Mouse (Mus musculus) spleen, postnatal 4 days (tissue): ENCODE data around the gene Psme2.

Experiments used
- DNase-seq, 2 experiments: peaks; one replicate each; pipeline ENCODE4 v3.0.0; 2022; ENCODE audit warnings: low spot score in 2 of 2

The Psme2 gene

DNA sequence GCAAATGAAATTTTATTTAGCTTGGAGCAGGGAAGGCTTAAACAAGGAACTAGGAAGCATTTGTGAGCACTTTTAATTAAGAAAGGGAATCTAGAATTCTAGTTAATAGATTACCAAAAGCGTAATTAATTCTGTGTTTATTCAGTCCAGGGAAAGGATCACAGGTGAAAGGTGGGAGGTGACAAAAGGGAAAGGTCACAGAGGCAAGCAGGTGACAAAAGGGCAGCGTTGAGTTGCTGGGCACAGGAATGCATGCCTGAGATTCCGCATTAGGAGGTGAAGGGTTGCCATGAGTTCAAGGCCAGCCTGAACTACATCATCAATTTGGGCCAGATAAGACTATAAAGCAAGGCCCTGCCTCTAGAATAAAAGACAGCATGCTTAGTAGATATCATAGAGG is 23.4 kb downstream of the Psme2 start:
- DNase-seq, result no peak

DNA sequence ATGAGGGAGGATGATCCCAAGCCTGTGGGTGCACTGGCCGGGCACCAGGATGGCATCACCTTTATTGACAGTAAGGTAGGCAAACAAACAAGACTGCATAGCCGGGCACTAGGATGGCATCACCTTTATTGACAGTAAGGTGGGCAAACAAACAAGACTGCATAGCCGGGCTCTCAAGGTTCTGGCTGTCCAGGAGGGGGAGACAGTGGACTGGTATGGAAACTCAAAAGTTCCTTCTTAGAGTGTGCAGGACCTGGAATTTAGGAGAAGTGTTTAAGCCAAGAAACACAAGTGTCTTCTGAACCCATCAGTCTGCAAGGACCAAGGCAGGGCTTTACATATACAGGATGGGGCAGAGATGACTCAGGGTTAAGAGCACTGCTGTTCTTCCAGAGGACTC is 25.2 kb downstream of the Psme2 start:
- DNase-seq, result no peak

DNA sequence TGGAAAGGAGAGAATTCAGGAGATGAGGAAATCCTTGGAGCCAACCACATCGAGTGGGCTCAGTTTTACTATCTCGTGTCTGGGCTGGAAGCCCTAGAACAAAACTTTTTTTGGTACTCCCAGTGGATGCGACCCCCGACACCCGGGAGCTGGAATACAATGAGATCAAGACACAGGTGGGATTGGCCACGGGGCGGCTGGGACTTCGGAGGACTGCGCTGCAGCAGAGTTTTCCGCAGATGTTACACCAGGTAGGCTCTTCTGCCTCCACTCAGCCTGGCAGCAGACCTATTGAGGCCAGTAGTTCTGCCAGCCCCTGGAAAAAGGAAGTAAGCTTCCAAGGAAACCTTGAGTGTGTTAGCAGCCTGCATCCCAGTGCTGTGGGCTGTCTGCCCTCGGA is 27.7 kb downstream of the Psme2 start:
- DNase-seq, result no peak

DNA sequence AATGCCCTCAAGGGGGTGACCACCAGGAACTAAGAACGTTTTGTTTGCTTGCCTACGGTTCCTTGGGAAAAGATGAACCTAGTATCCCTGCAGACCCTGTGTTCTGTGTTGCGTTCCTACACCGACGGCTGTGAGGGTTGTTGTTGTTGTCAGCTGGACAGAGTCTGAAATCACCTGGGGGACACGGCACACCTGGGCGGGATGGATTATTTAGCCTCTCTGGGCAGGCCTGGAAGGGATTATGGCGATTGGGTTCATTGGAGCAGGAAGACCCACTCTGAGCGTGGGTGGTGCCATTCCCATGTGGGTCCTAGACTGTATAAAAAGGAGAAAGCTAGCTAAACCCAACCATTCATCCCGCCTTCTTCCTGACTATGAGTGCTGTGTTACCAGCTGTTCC is 29.1 kb downstream of the Psme2 start:
- no peak for DNase-seq

DNA sequence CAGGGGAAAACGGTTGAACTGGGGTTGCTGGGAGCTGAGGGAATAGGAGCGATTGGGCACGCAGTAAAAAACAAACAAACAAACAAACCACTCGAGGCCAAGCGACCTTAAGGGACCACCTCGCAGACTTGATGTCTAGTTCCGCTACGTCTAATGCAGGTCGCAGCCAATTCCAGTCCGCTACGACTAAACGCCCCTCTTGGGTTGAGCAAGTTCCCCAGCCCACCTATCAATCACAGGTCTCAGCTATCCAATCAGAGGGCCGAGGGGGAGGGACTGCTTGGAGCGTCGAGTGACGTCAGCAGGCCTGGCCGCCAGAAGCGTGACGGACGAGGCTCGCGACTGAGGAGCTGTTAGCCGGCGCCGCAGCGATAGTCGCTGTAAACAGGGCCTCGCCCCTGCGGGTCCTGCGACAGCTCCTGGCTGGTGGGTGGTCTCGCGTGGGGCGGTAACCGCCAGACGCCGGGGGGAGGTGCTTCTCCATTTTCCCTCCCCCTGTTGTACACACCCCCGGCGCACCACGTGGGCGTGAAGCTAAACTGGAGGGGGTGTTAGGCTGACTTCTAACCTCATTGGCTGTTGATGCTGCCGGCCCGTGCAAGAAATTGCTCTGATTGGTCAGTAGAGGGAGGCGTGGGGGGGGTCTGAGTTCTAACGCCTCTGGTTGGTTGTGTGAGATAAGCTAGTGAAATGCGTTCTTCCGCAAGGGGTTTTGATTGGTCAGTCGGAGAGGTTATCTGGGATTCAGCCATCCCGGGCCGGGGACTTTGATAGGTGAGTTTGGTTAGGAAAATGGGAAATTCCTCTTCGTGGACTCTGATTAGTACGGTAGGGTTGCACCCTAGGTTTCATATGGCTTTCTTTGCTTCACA is 30.5 kb downstream of the Psme2 start, which contains the start of gene A730061H03Rik:
Gene A730061H03Rik (minus strand): TSS at position 205 of the 872 bp plus-strand sequence.
- DNase-seq, result peak; percentile 96 to 97

DNA sequence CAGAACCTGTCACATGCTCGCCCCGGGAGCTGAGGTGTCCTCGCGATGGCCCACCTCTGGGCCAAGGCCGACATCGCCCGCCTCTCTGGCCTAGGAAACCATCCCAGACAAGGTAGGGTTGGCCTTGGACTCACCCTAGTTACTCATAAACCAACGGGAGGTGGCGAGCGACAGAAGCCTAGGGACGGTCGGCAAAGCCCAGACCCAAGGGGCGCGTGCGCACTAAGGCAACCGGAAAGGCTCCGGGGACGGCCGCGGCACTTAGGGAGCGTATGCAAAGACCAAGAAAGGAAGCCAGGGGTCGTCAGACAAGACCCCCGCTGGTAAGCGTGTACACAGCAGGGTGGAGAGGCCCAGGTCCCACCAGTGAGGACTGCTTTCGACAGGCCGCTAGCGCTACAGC is 31.1 kb downstream of the Psme2 start, which contains the start of gene Dcaf11:
Gene Dcaf11 (plus strand): TSS at position 208 of the 403 bp plus-strand sequence.
- DNase-seq, result peak; percentile 90 to 95

DNA sequence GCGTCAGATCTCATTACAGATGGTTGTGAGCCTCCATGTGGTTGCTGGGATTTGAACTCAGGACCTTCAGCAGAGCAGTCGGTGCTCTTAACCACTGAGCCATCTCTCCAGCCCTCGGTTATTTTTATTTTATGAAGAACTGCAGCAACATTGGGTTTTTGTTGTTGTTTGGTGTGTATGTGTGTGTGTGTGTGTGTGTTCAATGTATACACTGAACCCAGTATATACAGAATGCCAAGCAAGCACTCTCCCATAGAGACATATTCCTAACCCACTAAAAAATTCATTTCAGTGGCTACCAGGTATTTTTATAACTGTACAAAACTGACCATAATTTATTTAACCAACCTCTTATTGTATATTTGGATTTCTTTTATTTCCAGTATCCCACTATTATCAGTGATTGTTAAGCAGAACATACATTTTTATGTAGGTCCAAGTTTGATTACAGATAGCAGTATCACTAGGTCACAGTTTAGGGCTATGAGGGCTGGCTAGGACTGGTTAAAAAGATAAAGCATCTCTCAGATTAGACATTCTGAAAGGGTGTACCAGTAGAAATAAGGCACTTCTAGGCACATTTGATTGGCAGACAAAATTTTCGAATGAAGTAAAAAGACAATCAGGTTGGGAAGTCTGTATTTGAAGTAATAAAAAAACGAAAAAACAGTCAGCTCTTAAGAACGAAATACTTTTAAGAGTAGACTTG is 32.0 kb downstream of the Psme2 start:
- DNase-seq, result no peak

DNA sequence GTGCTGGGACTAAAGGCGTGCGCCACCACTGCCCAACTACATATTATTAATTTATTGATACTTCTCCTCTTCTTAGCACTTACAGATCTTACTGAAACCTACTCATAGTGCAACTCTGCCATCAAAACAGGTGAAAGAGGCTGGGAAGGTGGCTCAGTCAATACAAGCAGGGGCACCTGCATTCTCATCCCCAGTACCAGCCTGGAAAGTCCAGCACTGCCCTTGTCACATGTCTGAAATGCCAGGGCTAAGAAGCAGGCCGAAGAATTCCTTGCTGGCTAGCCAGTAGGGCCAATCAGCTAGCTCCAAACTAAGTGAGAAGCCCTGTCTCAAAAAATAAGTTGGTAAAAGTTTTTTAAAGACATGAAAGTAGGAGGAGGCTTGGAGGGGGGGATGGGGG is 33.3 kb downstream of the Psme2 start:
- peak in 1 of 2 experiments; percentile 61 for DNase-seq

DNA sequence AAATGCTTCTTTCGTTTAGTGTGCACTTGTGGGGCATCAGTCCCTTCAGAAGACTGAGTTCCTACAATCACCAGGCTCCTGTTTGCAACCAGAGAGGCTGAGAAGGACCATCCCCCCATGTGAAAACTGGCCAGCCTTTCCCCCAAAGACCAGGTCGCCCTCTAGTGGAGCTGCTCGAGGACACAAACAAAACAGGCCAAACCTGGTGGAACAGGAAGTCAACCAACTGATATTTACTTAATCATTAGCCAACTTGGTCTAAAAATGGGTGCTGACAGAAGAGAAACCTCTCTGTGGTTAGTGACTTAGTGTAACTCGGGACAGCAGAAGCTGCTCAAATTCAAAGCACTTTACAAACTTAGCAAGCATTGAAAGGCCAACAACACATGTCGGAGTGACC is 33.9 kb downstream of the Psme2 start:
- peak; percentile 84 to 92 for DNase-seq

DNA sequence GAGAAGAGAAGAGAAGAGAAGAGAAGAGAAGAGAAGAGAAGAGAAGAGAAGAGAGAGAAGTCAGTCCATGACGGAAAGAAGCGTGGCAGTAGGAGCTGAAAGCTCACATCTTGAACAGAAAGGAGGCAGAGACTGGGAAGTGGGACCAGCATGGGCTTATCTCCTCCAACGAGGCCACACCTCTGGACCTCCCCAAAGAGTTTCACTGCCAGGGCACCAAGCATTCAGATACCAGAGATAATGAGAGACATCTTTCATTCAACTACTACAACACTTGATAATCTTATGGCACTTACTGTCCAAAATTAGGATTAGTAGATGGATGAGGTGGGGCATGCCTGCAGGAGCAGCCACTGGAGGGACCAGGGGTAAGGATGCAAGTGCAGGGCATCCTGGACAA is 35.1 kb downstream of the Psme2 start:
- no peak for DNase-seq

DNA sequence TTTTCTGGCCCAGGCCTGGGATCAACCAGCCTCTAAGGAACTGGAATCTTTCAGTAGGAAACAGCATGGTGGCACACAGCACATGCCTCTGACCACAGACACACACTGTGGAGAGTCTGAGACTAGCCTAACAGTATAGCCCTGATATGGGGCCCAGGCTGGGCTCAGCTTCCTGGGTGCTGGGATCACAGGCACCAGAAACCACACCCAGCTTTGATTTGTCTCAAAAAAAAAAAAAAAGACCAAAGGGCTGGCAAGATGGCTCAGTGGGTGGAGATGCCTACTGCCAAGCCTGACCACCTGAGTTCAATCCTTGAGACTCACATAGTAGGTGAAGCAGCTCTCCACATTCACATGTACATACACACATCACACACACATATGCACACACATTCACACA is 36.3 kb downstream of the Psme2 start:
- no peak for DNase-seq

DNA sequence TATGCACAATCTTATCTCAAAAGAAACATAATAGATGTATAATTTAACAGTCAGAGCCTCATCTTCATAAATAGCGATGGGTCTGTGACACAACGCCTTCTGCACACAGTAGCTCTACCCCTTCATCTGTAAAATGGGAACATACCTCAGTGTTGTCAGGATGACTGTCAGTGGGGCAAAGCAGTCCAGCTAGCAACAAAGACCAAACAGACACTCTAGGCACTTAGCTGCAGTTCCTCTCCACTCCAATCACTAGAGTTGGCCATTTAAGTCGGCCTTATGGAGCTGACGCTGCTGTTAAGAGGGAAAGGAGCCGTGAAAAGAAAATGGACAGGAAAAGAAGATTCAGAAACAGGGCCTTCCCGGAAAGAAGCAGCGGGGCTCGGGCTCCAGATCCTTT is 39.1 kb downstream of the Psme2 start:
- DNase-seq, result no peak

DNA sequence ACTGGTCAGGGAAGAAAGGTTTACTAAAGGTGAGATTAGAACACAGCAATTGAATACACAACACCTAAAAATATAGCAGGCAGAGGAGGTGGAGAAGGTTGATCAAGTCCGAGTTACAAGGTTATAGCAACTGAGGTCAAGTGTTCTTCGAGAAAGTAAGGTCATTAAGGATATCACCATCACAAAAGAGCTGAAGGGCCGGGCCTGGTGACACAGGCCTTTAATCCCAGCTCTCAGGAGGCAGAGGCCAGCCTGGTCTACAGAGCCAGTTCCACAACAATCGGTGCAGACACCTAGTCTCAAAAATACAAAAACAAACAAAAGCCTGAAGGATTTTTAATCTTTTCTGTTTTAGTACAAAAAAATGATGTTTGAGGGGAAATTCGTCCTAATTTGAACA is 39.6 kb downstream of the Psme2 start:
- DNase-seq, result no peak

DNA sequence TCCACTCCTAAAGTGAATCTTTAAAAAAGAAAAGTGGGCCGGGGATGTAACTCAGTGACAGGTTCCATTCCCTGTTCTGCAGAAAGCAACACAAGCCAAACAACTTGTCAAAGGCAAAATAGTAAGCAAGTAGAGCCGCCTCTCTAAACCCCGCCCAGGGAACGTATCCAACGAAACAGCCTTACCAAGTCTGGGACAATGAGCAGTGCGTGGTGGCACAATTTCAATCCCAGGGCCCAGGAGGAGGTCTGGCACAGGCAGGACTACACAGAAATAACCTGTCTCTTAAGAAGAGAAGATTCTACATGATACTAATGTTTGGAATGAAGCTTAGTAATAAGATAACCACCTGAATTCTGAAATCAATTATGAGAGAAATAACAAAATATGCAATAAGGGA is 40.7 kb downstream of the Psme2 start:
- DNase-seq, result no peak

DNA sequence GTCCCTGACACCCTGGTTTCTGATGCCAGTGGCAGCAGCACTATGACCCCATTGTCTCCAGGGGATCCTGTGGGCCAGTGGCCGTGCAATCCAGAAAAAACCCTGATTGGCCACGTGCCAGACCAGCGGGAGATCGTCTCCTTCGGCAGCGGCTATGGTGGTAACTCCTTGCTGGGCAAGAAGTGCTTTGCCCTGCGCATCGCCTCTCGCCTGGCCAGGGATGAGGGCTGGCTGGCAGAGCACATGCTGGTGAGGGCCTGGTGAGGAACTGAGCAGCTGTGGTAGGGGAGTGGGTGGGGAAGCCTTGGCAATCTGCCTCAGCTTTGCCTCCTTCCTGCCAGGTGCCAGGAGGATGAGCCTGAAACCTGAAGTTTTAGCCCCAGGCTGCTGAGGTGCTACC is 46.6 kb downstream of the Psme2 start:
- DNase-seq, result no peak

DNA sequence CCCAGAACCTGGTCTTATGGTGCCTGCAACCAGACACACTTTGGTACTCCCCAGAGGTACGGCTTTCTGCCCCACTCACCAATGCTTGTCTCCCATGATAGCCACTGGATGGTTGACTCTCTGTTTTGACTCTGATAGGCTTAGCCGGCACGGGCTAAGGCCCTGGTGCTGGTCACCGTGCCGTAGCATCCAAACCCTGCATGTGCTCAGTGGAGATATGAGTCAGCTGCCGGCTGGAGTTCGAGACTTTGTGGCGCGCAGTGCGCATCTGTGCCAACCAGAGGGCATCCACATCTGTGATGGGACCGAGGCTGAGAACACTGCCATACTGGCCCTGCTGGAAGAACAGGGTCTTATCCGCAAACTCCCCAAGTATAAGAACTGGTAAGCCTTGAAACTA is 48.6 kb downstream of the Psme2 start:
- peak; percentile 75 to 82 for DNase-seq

DNA sequence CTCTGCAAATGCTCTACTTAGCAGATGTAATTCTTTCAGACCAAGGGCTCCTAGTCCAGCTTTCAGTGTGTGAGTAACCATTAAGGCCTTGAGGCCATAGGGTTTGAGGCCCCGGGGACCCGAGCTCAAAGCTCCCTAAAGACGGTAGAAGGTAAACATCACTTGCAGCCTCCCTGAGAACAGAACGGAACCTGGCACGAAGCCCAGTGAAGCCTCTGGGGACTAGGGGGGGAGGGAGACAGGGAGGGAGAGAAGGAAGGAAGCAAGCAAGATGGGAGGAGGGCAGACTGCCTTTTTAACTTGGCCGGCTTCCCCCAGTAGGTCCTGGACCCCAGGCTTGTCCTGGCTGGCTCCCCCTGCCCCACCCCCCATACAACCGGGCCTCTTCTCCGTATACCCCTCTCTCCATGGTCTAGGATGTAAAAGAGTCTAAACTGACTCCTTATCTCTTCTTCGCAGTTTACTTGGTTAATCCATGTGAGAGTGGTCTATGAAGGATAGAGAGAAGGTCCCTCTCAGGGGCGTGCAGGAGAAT is 50.1 kb downstream of the Psme2 start:
- peak; percentile 84 to 92 for DNase-seq

DNA sequence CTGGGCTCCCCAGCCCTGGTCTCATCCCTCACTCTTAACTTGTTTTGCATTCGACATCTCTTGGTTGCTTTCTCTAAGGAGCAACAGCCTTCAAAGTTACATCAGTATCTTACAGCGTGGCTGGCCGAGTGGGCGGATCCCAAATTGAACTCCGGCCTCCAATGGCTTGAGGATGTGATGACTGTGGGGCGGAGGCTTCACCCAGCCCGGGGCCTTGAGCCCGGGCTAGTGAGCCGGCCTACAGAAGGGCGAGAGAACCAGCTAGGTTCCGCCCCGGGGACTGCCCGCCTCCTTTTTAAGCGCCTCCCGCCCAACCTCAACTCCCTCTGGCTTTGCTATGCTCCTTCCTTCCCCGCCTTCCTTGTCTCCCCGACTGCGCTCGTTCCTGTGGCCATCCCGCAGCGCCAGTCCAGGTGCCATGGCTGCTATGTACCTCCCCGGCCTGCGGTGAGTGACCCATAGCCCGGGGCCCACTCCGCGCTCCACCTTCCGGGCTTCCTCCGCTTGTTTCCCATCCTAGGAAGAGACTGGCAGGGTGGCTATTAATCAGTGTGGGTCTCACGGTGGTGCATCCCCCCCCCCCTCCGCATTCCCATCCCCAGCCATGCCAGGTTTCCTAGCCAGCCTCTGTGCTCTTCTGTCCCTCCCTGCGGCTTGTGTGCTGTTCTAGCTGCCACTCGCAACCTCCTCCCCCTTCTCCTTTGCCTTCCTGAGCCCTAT is 50.7 kb downstream of the Psme2 start, which contains the start of gene Pck2:
Gene Pck2 (plus strand): TSS at position 200 of the 720 bp plus-strand sequence.
- peak; percentile 92 to 93 for DNase-seq
